Mouse (Mus musculus) cerebellum, postnatal 14 days (tissue): ENCODE measurements at regions not wholly inside any gene's neighbourhood (a gene's known extent, or its start where the extent isn't known, plus 50 kb on each side); places are given as distances from the start of the nearest gene placed in this dataset.

Experiments used
- DNase-seq, 2 experiments: peaks; one replicate each; pipeline ENCODE4 v3.0.0; 2021; ENCODE audit warnings: mixed read lengths in 2 of 2

DNA sequence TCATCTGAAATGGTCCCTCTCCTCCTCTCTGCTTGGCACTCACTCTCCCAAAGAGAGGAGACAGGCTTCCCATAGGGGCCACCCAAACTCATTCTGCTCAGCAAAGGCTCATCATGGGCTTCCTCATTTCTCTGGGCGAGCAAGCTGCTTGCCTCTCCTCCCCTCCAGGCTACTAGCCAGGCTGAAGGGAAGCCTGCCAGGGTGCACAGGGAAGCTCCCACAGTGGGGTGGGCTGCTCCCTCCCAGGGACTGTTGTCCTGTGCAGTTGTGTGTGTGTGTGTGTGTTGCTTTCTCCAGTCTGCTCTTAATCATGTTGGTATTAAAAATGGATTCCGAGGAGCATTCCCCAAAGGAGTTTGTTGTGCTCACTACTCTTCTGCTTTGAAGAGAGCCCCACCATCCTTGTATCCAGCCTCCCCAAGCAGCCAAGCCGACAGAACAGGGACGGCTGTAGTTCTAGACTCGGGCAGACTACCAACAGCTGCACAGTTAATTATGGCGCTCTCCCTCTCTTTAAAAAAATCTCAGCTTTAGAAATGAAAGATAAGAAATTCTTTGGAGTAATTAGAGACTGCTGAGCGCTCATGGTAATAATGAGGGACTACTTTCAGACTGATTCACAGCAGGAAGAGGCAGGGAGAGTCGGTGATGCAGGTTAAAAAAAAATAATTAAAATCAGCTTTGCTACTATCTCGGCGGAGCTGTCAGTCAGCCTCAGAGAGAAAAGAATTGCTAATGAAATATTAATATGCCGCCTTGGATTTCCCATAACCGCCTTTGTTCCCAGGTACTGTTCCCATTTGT is 417.0 kb downstream of the Cmpk2 start:
- DNase-seq, result peak; percentile 80 to 84

DNA sequence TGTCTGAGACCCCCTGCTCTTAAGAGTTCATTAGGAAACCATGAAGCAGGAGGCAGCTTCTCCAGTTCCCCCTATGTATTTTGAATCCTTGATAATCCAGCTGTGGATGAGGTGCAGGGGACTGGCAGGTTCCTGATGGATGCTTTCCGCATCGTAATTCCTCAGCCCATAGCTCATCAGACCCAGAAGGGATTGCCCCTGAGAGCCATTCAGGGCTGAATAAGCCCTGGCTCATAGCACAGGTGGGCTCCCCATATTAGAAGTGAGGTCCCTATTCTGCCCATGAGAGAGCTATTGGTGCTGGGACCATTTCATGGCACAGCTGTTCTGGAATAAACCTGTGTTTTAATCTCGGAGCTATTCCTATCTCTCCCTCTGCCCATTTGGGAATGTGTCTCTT is 416.1 kb downstream of the Cmpk2 start:
- DNase-seq, result no peak

DNA sequence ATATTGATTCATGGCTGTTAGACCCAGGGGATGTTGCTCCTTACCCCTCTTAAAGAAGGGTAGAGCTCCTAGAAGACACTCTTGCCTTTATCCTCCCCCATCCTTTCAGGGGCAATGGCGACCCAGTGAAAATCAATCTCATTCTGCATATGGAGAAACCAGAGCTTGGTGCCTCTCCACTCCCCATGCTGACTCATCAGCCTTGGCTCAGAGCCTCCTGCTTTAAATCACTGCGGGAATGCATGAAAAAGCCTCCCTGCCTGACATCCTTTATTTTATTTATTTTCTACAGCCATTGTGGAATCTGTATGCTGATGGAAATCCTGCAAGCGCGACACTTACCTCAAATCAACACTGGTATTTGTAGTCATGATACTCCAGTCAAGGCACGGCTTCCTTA is 415.2 kb downstream of the Cmpk2 start:
- DNase-seq, result peak in 1 of 2 experiments; percentile 23

DNA sequence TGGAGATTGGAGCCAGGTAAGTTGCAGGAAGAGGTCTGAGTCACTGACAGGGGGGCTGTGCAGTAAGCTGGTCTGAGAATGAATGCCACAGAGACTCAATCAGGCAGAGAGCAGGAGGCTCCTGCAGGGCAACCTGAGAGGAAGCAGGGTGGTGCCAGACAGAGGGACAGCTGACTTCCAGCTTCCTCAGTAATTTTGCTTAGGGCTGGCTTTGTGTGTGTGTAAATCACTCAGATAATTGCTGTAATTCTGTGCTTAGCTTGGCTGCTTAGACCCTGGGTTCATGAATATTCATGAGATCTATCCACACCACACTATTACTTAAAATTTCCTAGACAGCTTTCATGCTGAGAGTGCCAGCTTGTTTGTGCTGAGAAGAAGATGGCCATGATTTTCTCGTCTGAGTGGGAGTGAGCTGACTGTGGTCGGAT is 408.7 kb downstream of the Cmpk2 start:
- peak; percentile 11 to 15 for DNase-seq

DNA sequence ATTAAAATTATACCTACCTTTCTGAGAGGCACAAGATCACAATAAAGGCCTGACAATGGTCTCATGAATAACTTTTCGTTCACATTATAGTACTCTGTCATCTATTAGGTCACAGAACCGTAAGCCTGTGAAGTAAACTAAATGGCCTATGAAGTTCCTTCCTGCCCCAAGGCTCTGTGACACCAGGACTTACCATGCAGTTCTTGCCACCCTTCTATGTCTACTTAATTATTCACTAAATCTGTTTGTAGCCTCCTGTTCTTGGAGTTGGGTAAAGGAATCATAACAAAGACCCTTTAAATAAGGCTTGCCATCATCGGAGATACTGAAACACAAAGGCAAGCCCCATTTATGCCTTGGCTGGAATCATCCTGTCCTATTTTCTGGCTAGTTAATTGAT is 408.3 kb downstream of the Cmpk2 start:
- DNase-seq, result no peak

DNA sequence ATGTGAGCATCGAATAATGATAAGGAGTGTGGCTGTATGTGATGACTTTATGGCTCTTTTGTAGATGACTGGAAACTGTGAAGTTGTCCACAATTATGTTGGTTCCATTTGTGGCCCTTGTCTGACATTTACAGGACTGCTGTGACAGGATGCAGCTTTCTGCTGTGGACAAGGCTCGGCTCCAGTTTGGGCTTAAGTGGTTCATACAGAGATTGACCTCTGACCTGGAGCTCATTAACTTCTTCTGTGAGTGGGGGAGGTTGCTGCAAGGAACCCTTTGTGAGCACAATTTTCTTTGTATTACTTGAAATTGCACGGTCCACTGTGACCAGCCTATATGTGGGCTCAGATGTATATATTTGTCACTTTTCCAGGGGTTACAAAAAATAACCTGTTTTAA is 403.5 kb downstream of the Cmpk2 start:
- DNase-seq, result no peak

DNA sequence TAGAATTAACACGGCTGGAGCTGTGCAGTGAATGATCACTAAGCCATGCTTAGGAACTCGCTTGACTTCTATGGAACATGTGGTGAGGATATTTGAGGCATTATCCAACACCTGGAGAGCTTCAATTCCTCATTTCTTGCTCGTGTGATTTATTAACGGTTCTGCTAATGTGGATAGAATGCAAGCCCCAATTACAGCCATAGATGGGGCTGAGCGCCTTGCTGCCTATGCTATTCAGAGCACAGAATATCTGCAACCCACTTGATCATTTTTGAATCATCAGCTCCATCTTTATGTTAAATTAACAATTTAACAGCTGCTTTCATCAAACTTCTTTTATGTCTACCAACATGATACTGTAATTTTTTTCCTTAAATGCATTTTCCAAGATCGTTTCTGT is 398.7 kb downstream of the Cmpk2 start:
- no peak for DNase-seq

DNA sequence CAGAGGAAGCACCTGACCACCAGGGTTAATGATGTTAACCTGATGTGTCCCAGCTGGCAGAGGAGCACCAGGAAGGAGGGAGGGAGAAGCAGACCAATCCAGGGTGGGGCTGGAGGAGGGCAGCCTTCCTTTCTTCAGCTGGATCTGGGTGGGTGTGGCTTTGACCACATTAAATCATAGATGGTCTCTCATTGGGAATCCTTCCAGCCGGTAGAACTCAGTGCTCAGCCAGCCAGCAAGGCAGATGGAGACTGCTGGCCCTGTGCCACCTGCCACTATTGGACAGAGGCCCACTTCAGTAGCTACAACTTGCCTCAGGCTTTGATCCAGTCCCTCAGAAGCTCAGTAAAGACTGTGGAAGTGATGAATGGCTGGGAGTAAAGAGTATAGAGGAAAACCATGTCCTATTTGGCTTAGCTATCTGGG is 386.1 kb downstream of the Cmpk2 start:
- DNase-seq, result peak; percentile 98

DNA sequence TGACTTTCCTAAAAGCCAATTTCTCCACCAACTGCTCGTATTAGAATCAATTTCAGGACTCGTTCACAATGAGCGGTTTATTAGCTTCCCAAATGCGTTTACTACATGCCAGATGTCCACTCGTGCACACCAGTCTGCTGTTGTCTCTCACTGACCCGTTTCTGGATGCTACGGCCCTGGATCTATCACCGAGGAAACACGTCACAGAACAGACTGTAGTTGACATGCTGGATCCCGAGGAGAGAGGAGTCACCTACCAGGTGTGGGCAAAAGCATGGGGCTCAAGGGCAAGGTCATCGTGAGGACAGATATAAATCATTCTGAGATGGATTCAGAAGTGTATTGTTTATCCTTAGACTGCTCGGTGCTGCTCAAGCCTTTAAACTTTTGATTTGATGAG is 375.9 kb downstream of the Cmpk2 start:
- DNase-seq, result no peak

DNA sequence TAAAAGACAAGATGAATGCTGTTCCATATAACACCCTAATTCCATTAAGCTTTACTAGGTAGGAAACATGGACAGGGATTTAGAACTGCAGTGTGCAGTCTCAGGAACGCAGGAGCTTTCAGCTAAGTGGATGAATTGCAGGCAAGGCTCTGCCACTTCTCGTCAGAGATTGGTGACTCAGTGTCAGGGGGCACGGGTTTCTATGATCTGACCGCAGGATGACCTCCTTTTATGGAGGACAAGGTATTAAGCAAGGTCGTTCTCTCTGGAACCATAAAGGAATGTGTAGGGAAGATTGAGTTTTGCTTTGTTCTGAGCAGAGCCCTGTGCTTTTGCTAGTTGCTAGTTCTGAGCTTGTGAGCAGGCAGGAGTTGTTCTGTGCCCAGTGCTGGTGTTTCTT is 373.7 kb downstream of the Cmpk2 start:
- DNase-seq, result no peak

DNA sequence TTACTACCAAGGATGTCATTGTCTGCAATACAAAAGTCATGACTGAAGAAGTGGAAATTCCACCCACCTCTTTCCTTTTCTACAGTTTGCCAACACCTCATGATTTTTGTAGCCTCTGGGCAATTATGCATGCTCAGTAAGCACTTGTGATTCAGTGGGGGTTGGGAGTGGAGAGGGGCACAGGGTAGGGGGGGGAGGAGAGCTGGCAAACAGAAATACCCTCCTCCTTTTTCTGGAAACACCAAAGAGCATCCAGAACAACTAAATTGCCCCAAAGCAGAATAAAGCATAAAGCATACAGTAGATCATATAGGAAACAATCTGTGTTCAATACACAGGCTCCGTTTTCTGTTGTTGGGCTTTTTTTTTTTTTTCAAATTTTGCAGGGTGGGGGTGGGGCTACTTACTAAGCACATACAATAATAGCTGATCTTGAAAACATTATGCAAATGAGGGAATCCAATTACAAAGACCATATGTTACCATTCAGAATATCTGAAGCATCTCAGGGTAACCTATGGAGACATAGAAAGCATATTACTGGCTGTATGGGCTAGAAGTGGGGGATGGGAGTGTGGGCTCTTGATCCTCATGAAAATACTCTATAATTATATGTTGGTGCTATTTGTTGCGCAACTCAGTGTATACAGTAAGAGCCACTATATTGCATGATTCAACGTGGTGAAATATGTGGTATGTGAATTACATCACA is 352.4 kb downstream of the Cmpk2 start:
- DNase-seq, result no peak

DNA sequence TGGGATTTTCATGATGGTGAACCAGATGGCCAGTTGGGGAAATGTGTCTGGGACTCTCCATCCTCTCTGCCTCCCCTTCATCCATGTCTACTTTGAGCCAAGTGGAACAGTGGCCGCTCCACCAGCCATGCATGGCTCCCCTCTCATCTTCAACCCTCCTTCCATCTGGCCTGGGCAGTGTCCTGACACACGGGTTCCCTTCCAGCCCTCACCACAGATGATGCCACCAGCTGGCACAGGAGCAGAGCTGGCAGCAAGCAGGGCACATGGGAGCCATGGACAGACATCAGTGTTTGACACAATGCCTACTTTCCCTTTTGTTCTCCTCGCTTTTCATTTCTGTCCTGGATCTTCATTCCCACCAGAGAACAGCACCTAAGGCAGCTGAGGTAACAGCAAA is 348.9 kb downstream of the Cmpk2 start:
- peak; percentile 77 to 79 for DNase-seq

DNA sequence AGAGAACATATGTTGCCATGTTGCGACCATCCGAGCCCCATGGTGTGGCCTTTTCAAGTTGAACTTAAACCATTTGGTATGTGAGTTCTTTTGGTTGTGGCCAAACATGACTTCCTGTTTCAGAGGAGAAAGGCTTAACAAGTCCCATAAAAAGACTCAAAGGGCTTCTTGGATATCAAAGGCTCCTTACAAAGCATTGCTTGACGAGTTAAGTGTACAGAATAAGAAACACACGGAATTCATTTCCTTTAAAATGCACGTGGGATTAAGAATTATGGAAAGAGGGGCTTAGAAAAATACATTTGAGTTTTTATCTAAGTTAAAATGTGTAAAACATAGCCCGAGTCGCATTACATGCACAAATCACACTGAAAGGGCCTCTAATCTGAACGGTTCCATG is 346.8 kb downstream of the Cmpk2 start:
- DNase-seq, result no peak

DNA sequence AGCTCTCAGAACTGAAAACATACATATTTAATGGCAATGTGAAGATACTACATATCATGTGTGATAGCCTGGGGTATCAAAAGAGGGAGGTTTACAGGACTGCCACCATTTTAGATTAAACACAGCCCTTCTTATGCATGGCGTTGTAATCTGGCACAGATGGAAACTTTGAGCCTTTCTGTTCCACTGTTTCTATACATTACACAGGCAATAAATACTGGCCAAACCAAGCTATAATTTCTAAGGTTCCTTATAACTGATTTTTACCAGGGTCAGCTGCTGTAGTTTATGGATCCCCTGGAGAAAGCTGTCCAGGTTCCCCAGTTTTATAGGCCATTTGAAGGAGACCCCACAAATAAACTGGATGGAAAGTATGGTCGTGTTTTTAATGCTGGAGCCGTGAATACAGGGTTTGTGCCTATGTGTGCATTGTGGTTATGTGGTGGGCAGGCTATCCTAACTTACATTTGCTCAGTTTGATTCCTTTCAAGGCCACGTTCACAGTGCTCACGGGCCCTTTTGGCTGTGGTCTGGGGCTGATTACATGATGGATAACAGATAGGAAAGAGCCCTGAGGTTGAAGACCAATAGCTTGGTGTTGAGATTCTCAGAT is 341.7 kb downstream of the Cmpk2 start:
- no peak for DNase-seq

DNA sequence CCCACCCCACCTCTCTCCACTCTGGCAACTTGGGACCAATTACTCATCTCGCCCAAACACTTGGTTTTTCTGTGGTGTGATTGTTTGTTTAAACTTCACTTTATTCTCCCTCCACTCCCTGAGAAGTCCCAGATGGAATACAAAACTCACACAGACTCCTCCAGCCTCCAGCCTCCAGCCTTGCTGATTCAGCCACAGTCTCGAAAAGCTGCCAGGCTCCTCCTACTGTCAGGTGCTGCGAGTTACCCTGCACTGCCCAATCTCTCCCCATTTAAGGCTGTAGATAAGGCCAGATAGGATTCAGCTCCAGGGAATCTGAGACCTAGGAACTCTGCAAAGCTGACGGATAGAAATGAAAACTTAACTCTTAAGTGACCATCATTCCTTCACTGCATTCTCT is 340.7 kb downstream of the Cmpk2 start:
- no peak for DNase-seq

DNA sequence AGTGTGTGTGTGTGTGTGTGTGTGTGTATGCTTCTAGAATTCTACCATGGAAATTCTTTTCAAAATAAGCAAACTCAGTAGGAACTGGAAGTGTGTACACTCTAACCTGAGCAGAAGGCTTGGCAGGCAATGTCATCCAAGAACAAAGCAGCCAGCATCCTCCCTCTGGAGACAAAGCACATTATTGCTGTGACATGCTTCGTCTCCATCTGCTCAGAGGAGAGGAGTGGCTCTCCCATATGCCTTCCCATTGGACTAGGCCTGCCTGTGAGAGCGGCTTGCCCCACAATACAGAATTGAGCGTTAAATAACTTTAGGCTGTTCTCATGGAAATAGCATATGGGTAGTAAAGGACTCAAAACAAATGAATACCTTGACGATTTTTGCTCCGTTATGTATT is 333.5 kb downstream of the Cmpk2 start:
- peak; percentile 77 to 87 for DNase-seq

DNA sequence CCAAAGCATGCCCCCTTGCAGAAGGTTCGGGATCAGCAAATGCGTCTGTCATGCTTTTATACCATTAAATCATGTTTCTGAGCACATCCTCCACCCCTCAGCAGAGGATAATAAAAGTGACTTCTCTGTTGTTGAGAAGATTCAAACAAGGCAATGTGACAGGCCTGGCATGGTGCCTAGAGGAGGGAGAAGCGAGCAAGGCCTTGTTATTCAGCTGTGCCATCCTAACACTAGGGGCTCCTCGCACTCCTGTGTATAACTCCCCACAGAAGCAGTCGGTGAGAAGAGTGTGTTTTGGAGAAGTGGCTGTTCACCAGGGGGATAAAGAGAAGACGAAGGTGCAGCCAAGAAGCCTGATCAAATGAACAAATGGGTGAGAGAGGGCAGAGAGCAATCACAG is 330.3 kb downstream of the Cmpk2 start:
- peak; percentile 49 to 75 for DNase-seq

DNA sequence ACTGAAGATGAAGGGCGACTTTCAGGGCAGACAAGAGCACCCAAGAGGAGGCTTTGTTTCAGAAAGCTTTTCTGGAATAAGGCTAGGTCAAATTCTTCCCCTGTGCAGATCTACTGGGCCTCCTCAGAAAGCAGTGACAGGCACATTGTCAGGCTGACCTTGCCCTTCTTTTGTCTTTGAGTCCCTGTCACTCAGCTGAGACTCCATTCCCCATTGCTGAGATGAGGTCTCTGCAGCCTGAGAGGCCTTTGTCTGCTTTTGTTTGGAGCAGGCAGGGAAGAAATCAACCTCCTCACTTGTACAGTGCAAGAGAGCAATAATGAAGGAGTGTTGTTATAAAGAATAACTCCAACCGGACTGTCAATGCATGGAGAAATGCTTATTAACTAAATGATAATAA is 327.4 kb downstream of the Cmpk2 start:
- no peak for DNase-seq

DNA sequence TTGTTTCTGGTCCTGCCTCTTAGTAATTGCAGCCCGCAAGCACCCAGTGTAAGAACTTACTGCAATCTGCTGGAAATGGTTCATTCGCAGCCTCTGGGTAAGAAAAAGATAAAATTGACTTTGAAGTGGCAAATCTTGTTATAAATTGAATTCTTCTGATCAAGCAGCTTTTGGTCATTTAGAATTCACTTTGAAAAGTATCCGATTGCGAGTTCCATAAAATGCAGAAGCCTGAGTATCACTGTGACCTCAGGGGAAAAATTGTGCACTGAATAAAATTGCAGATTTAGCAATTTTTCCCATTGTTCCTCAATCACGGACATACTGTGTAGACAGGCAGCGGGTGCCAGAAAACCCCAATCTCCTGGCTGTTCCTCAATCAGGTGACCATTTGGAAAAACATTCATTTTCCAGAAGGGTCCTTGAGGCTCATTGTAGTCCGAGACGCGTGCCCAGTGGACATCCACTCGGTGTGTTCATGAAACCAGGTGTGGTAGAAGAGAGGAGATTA is 320.4 kb downstream of the Cmpk2 start:
- DNase-seq, result no peak

DNA sequence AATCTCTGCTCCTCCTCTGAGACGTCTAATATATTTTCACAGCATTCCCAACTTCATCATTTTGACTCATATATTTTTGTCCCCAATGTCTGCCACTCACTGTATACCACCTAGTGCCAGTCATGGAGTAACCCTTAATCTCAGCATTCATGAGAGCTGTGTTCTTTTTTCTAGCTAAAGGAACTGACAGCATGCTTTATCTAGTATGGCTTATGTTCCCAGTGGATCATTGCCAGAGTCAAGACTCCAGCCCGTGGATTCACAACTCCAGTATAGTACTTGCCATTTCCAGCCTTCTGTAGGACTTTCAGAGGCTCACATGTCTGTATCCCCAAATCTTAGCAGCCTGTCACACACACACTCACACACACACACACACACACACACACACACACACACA is 316.5 kb downstream of the Cmpk2 start:
- no peak for DNase-seq

DNA sequence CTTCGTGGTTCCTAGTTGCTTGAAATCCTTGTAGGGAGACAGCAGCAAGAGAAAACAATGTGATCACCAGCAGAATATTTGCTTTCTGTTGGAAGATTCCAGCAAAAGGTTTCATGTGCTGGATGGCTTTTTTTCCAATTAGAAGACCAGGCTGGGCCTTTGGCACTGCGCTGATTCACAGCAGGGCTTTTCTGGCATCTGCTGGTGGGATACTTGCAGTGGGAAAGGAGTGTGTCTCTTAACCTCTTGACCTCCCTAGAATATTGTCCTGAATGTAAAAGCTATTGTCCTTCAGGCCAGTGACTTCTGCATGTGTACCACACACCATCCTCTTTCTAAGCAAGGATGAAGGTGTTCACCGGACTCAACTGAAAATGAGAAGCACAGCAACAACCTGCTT is 315.4 kb downstream of the Cmpk2 start:
- DNase-seq, result peak; percentile 56 to 70

DNA sequence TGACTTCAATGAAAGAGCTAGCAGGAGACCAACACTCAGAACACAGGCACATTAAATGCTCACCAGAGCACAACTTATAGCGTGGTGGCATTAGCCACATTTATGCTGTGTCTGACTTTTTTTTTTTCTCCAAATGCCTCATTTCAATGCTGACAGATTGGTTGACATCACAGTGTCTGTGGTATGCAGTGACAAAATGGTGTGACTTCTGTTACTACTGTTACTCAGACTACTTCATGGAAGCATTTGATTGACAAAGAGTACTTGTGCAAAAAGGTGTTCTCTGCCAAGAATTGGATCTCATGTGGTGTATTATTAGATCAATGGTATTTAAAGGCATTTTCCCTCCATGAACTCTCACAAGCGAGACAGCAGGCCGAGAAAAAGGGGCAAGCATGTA is 314.8 kb downstream of the Cmpk2 start:
- DNase-seq, result no peak

DNA sequence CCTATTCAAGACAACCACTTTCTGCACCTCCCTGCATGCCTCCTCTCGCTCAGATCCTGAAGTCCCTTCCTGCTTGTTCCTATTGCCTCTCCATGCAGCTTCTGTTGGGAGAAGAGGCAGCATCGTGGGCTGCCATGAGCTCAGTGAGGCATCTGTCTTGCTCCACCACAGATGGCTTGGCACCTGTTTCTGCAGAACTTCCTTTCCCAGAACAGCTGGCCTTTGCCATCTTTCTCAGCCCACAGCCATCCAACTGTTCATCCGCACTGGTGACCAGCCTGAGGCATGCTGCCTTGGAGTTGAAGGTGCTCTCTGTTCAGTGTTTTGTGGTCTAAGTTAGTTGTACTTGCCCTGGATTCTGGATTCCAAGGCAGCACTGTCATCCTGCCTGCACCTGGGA is 312.5 kb downstream of the Cmpk2 start:
- DNase-seq, result peak; percentile 59 to 62

DNA sequence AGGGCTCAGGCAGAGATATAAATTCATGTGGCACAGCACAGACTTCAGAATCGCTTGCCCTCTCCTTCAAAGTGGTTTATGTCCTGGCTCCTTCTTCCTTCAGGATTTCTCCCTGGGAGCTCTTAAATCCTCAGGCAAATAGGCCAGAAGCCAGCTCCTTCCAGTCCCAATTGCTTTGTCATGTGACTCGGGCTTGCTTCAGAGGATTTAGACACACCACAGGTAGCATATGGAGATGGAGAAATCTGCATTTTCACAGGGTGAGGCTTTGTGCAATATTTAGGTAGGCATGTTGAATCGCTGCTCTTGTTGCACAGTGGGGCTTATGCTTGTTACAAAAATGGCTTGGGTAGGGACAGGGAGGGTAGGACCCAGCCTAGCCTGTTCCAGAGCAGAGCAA is 309.8 kb downstream of the Cmpk2 start:
- DNase-seq, result peak; percentile 30 to 31
